Mouse (Mus musculus) CH12.LX (cell line): ENCODE measurements around the gene Prr5. TPM values are rescaled to one million over a fixed set of nuclear protein-coding genes. Genes with fewer than 3 reads are reported as not detected.

Experiments
- DNase-seq: peaks from one replicate; pipeline ENCODE4 v3.0.0-alpha.2; 2013; ENCODE audit errors: extremely low read depth
- H3K27ac ChIP-seq: 2 replicates; pipeline ENCODE4 v1.5.1; 2012; ENCODE audit warnings: low read depth, mild to moderate bottlenecking, control low read depth, moderate library complexity; ENCODE audit not compliant: insufficient read depth
- H3K27me3 ChIP-seq: replicated peaks from 2 replicates; pipeline ENCODE3; 2012; ENCODE audit warnings: inconsistent platforms
- H3K36me3 ChIP-seq, 2 experiments: replicated peaks in 1 of 2; 2 replicates each; pipeline versions ENCODE3 to v1.6.1; 2012; ENCODE audit warnings: inconsistent platforms in 1 of 2, low read length in 1 of 2, mild to moderate bottlenecking in 1 of 2, mixed read lengths in 1 of 2, moderate library complexity in 1 of 2; ENCODE audit not compliant: control insufficient read depth in 1 of 2, insufficient read depth in 1 of 2
- H3K4me1 ChIP-seq, 2 experiments: 2 replicates each; pipeline ENCODE4 v1.6.1; 2012; ENCODE audit warnings: inconsistent platforms in 1 of 2, moderate library complexity in 1 of 2; ENCODE audit not compliant: insufficient read depth in 2 of 2, control insufficient read depth in 1 of 2
- H3K4me2 ChIP-seq: 2 replicates; pipeline ENCODE4 v1.6.1; 2012; ENCODE audit warnings: low read depth, mild to moderate bottlenecking, control low read depth; ENCODE audit not compliant: poor library complexity, insufficient read depth, severe bottlenecking
- H3K4me3 ChIP-seq, 3 experiments: fragments of 150-350 bp in 1 of 3; sonication (generic) in 1 of 3; replicated peaks in 1 of 3; 2 replicates each; pipeline versions ENCODE3 to v1.5.1; 2011 to 2012; ENCODE audit warnings: low read depth in 2 of 3, low read length in 2 of 3, mild to moderate bottlenecking in 2 of 3, moderate library complexity in 2 of 3, control low read depth in 1 of 3, improper control_type of control experiment in 1 of 3, inconsistent platforms in 1 of 3, mixed read lengths in 1 of 3; ENCODE audit not compliant: poor library complexity in 1 of 3
- H3K79me2 ChIP-seq: replicated peaks from 2 replicates; pipeline ENCODE4 v1.6.1; 2012; ENCODE audit warnings: mild to moderate bottlenecking, moderate library complexity; ENCODE audit not compliant: control insufficient read depth, poor library complexity, insufficient read depth, severe bottlenecking; ENCODE audit errors: extremely low read depth
- H3K9ac ChIP-seq: 2 replicates; pipeline ENCODE4 v1.6.1; 2012; ENCODE audit warnings: low read depth, mild to moderate bottlenecking, control low read depth, moderate library complexity; ENCODE audit not compliant: insufficient read depth
- H3K9me3 ChIP-seq: replicated peaks from 2 replicates; pipeline ENCODE3; 2012; ENCODE audit warnings: low read length, inconsistent platforms, mixed read lengths
- CHD1 ChIP-seq: IDR thresholded peaks from 2 replicates; pipeline ENCODE4 v1.6.1; 2012; ENCODE audit warnings: low read depth, low read length, improper control_type of control experiment, inconsistent platforms
- CTCF ChIP-seq, 2 experiments: IDR thresholded peaks in 1 of 2; conservative IDR thresholded peaks in 1 of 2; 2 replicates each; pipeline ENCODE4 v1.5.1; 2011 to 2012; ENCODE audit warnings: low read depth in 2 of 2, low read length in 2 of 2, improper control_type of control experiment in 1 of 2, inconsistent platforms in 1 of 2, mild to moderate bottlenecking in 1 of 2, moderate library complexity in 1 of 2
- E2F4 ChIP-seq: IDR thresholded peaks from 2 replicates; pipeline ENCODE4 v1.6.1; 2011; ENCODE audit warnings: low read depth, low read length, improper control_type of control experiment; ENCODE audit not compliant: insufficient replicate concordance
- ELF1 ChIP-seq: IDR thresholded peaks from 2 replicates; pipeline ENCODE4 v1.6.1; 2014; ENCODE audit warnings: low read depth, mild to moderate bottlenecking, inconsistent platforms, low read length, improper control_type of control experiment
- ETS1 ChIP-seq: conservative IDR thresholded peaks from 2 replicates; pipeline ENCODE4 v1.6.1; 2012; ENCODE audit warnings: low read depth, mild to moderate bottlenecking, inconsistent platforms, low read length, improper control_type of control experiment, moderate library complexity
- GABPA ChIP-seq: IDR thresholded peaks from 2 replicates; pipeline ENCODE4 v1.6.1; 2012; ENCODE audit warnings: low read depth, low read length, improper control_type of control experiment, inconsistent platforms; ENCODE audit not compliant: insufficient replicate concordance
- HCFC1 ChIP-seq: IDR thresholded peaks from 2 replicates; pipeline ENCODE4 v1.6.1; 2012; ENCODE audit warnings: low read depth, mild to moderate bottlenecking, inconsistent platforms, low read length, improper control_type of control experiment
- KAT2A ChIP-seq: IDR thresholded peaks from 2 replicates; pipeline ENCODE4 v1.6.1; 2012; ENCODE audit warnings: low read length, improper control_type of control experiment, inconsistent platforms; ENCODE audit not compliant: insufficient replicate concordance
- MYC ChIP-seq: IDR thresholded peaks from 2 replicates; pipeline ENCODE4 v1.6.1; 2011; ENCODE audit warnings: low read depth, mild to moderate bottlenecking, improper control_type of control experiment, low read length
- POLR2A ChIP-seq: IDR thresholded peaks from 2 replicates; pipeline ENCODE4 v1.6.1; 2011; ENCODE audit warnings: low read depth, mild to moderate bottlenecking, improper control_type of control experiment, low read length
- POLR2AphosphoS2 ChIP-seq: IDR thresholded peaks from 2 replicates; pipeline ENCODE4 v1.6.1; 2011; ENCODE audit warnings: low read depth, low read length, improper control_type of control experiment
- RAD21 ChIP-seq: IDR thresholded peaks from 2 replicates; pipeline ENCODE4 v1.6.1; 2011; ENCODE audit warnings: low read depth, mild to moderate bottlenecking, low read length, improper control_type of control experiment, moderate library complexity
- RCOR1 ChIP-seq: conservative IDR thresholded peaks from 2 replicates; pipeline ENCODE4 v1.6.1; 2012; ENCODE audit warnings: low read depth, mild to moderate bottlenecking, inconsistent platforms, low read length, improper control_type of control experiment
- SIN3A ChIP-seq: IDR thresholded peaks from 2 replicates; pipeline ENCODE4 v1.6.1; 2012; ENCODE audit warnings: low read length, improper control_type of control experiment, inconsistent platforms
- TBP ChIP-seq: conservative IDR thresholded peaks from 2 replicates; pipeline ENCODE4 v1.6.1; 2011; ENCODE audit warnings: low read depth, low read length, improper control_type of control experiment
- dilution Hi-C: fragments of 300-500 bp; cut with MboI; formaldehyde crosslinking; loops from 2 replicates; pipeline ENCODE4 v1.14.3; 2020; ENCODE audit warnings: low sequenced_read_pairs; ENCODE audit not compliant: extremely low pct_unique_long_range_greater_than_20kb, extremely low pct_ligation_motif_present
- in situ Hi-C: fragments of 300-500 bp; cut with MboI; formaldehyde crosslinking; loops from 3 replicates; pipeline ENCODE4 v1.14.3; 2019; ENCODE audit warnings: low sequenced_read_pairs, low pct_ligation_motif_present, low pct_unique_long_range_greater_than_20kb, mixed read lengths
- polyA plus RNA-seq: library from polyadenylated mRNA; unstranded; fragments of >175 nt; gene quantifications from 2 replicates; pipeline ENCODE4 v1.2.1, GENCODE M21; 2012; ENCODE audit warnings: low read depth; ENCODE audit not compliant: insufficient read length
- total RNA-seq, 2 experiments: library from RNA; depleted of rRNA; stranded (reverse); fragments of 300-350 nt in 1 of 2; fragments of >200 nt in 1 of 2; gene quantifications; 2 replicates each; pipeline ENCODE4 v1.2.3; 2012 to 2014

Prr5 gene
- total and polyA plus RNA-seq, 3 experiments: 11.6 to 68.2 (median 19.7) TPM

GRCm38 (mm10) chr15:84672616-84673015 is 3.2 kb downstream of the Prr5 start:
- peaks cover 27% of the 10 kb centered on the region for H3K27me3 ChIP-seq
- H3K36me3 ChIP-seq: no peaks in the 10 kb centered on the region
- in situ Hi-C loops: loop anchor here (10.0 kb wide), 1 partner anchor 252 kb away; the partner anchor contains the start of genes Gm29666 and Nup50
- no peak overlapping the region for H3K4me3 ChIP-seq
- TF ChIP-seq KAT2A (no peak), E2F4 (no peak), POLR2AphosphoS2 (no peak), RCOR1 (no peak), HCFC1 (no peak), ELF1 (no peak), CHD1 (no peak), POLR2A (no peak), GABPA (no peak), MYC (no peak), ETS1 (no peak), SIN3A (no peak), TBP (no peak)
- TF ChIP-seq, all 38 proteins: peak for 0
- H3K79me2 ChIP-seq: no peaks in the 10 kb centered on the region
- dilution Hi-C loops: no loop called here
- no peak overlapping the region for H3K9ac ChIP-seq
- H3K4me1 ChIP-seq: peaks cover 3 to 13% of the 10 kb centered on the region in 2 experiments
- H3K4me2 ChIP-seq: no peak overlapping the region
- no peak overlapping the region for H3K27ac ChIP-seq
- no peaks in the 10 kb centered on the region for H3K9me3 ChIP-seq
- no peak for DNase-seq

DNA sequence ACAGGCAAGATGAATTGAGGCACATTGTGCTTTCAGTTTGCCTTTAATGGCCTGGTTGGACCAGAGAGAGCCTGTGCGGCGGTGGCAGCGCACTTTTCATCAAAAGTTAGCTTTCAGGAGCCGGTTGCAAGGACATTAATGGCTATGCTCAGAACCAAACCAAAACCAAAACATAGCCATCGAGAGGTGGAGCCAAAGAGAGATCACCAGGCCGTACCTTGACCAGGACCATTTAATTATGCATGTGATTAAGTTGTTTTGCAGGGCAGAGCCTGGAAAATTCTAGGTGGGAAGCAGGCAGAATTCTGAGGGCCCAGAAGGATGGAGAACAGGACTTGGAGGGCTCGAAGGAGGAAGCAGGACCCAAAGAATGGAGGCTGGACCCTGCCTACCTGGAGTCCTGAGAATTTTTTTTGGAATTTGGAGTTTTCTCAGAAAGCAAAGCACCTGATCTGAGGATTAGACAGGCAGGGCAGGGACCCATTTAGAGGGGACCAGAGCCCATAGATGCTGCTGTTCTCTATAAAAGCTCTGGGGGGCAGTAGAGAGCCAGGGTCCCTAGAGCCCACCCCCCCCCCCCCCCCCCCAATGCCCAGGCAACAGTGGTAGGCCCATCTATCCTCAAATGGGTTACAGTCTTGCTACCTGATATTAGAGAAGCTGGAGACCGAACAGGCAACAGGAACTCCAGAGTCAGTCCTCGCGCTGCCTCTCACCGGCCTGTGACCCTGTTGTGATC is 5.1 kb downstream of the Prr5 start:
- H3K27ac ChIP-seq: no peak overlapping the region
- in situ Hi-C loops (loop anchor here (10.0 kb wide), 1 partner anchor 250 kb away; the partner anchor contains the start of genes Gm29666 and Nup50), dilution Hi-C loops (no loop called here)
- no peaks in the 10 kb centered on the region for H3K36me3 ChIP-seq
- H3K4me1 ChIP-seq: peaks cover 5 to 13% of the 10 kb centered on the region in 2 experiments
- no peak overlapping the region for H3K4me3 ChIP-seq
- peaks cover 2% of the 10 kb centered on the region for H3K9me3 ChIP-seq
- peak in 1 of 2 experiments; percentile 52; a peak in 3 of 4 replicates for TF ChIP-seq CTCF (conservative IDR thresholded peaks at IDR 0.05 in 1 of 2, IDR thresholded peaks at IDR 0.05 in 1 of 2; ENCODE audit: low read depth in 2 of 2, low read length in 2 of 2)
- peak; percentile 11 for TF ChIP-seq RAD21
- TF ChIP-seq ELF1: no peak
- peaks cover 12% of the 10 kb centered on the region for H3K27me3 ChIP-seq
- H3K4me2 ChIP-seq: no peak overlapping the region
- no peak for DNase-seq
- H3K9ac ChIP-seq: 0 out of 2 replicates have a peak overlapping the region, but pooled peaks have one; percentile 7
- no peaks in the 10 kb centered on the region for H3K79me2 ChIP-seq
